Comparison of ENCODE assay signal across 18 mouse cellular contexts in the genomic region with DNA sequence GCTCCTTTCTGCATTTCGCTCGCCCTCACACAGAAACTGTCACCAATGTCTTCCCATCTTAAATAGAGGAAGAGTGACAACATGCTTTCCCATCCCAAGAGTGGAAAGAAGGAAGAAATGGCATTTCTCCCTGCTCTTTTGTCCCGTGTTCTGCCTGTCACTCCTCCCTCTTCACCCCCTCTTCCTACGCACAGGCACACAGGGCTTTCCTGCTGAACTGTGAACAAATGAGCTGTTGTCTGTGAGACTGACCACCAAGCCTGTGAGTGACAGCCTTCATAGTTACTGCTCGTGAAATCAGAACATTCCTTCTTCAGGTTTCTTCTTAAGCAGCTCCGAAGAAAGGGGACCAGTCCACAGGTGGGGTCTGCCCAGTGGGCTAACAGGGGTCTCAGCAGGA.
"Had no signal": no experiment of that assay in that cellular context is flagged by ENCODE, and none has a peak within 500 bp of the region (broad histone marks: within the 10 kb centered on the region; RNA-seq: fewer than 3 reads in every experiment).

No protein-coding gene starts in this region.

- H3K27ac ChIP-seq: liver, embryonic 13.5 days; midbrain, embryonic 12.5 days; neural tube, embryonic 13.5 days; stomach, embryonic 15.5 days had no signal

- DNase-seq: kidney, adult 2 months; kidney, postnatal 10 days; kidney, postnatal 36 days; left cerebral cortex, postnatal 4 days; liver, embryonic 13.5 days; lung, adult 2 months; lung, postnatal 14 days; lung, postnatal 4 days; retina, postnatal 1 day; right cerebral cortex, postnatal 25 days; spleen, adult 18-20 months; thymus, postnatal 25 days had no signal

- H3K9me3 ChIP-seq: liver, embryonic 13.5 days; midbrain, embryonic 12.5 days; neural tube, embryonic 13.5 days; stomach, embryonic 15.5 days had no signal

- H3K4me3 ChIP-seq: liver, embryonic 13.5 days; midbrain, embryonic 12.5 days; myocyte; neural tube, embryonic 13.5 days; stomach, embryonic 15.5 days had no signal

- ATAC-seq: intestine, postnatal 0 days; midbrain, embryonic 16.5 days had no signal

- H3K27me3 ChIP-seq: liver, embryonic 13.5 days; neural tube, embryonic 13.5 days; stomach, embryonic 15.5 days had no signal

- H3K9ac ChIP-seq: liver, embryonic 13.5 days; midbrain, embryonic 12.5 days; neural tube, embryonic 13.5 days; stomach, embryonic 15.5 days had no signal

- H3K36me3 ChIP-seq: liver, embryonic 13.5 days; midbrain, embryonic 12.5 days; neural tube, embryonic 13.5 days; stomach, embryonic 15.5 days had no signal

- H3K4me2 ChIP-seq: liver, embryonic 13.5 days; midbrain, embryonic 12.5 days; neural tube, embryonic 13.5 days; stomach, embryonic 15.5 days had no signal

- H3K4me1 ChIP-seq: liver, embryonic 13.5 days had no signal
